Mouse (Mus musculus) adrenal gland, postnatal 4 days (tissue): Measurements from ENCODE around the gene Lima1. TPM values are rescaled to one million over a fixed set of nuclear protein-coding genes. Genes with fewer than 3 reads are reported as not detected.
"Not testable (repeated sequence)": the region's sequence is repeated elsewhere in the genome, so short reads cannot be mapped to it uniquely, and the experiment has no call there.

Experiments used
- DNase-seq, 2 experiments: peaks; one replicate each; pipeline ENCODE4 v3.0.0; 2021 to 2022; ENCODE audit warnings: low spot score in 2 of 2, mixed read lengths in 2 of 2
- long read RNA-seq, 2 experiments: library from polyadenylated mRNA; stranded (forward); transcript quantifications; one replicate each; pipeline ENCODE4 v2.0.0; 2021
- total RNA-seq, 2 experiments: library from RNA; stranded (reverse); gene quantifications; 2 replicates each; pipeline ENCODE4 v1.2.3; 2021

Gene Lima1
- total RNA-seq, result 10 to 100 TPM; 51.0 to 51.9 TPM
- long read RNA-seq, experiment 1, full-length matches to known transcripts, result 23 of 38 reads
- long read RNA-seq, experiment 1, partial matches to known transcripts, result 3 of 38 reads
- long read RNA-seq, experiment 1, other reads (novel, unspliced or antisense), result 12 of 38 reads
- long read RNA-seq, experiment 2, full-length matches to known transcripts, result 35 of 51 reads
- long read RNA-seq, experiment 2, partial matches to known transcripts, result 9 of 51 reads
- long read RNA-seq, experiment 2, other reads (novel, unspliced or antisense), result 7 of 51 reads

GRCm38 (mm10) chr15:99875334-99875869, at the start of gene Lima1:
Lima1 (minus strand) TSS chr15:99875456.
- peak; percentile 66 to 75 for DNase-seq

GRCm38 (mm10) chr15:99919601-99920158, 44.4 kb upstream of the Lima1 start:
- no peak for DNase-seq

- DNase-seq, result no peak
Observed at GRCm38 (mm10) chr15:99917264-99917663, 42.0 kb upstream of the Lima1 start.

- DNase-seq, result no peak
Observed at GRCm38 (mm10) chr15:99914613-99915012, 39.4 kb upstream of the Lima1 start.

GRCm38 (mm10) chr15:99911785-99912184, 36.5 kb upstream of the Lima1 start:
- no peak for DNase-seq

- not testable (repeated sequence) for DNase-seq
Observed at GRCm38 (mm10) chr15:99909339-99909996, 34.2 kb upstream of the Lima1 start.

- DNase-seq, result no peak
Observed at GRCm38 (mm10) chr15:99907514-99907913, 32.3 kb upstream of the Lima1 start.

- no peak for DNase-seq
Observed at GRCm38 (mm10) chr15:99907041-99907440, 31.8 kb upstream of the Lima1 start.

GRCm38 (mm10) chr15:99904841-99905240, 29.6 kb upstream of the Lima1 start:
- no peak for DNase-seq

GRCm38 (mm10) chr15:99904333-99904732, 29.1 kb upstream of the Lima1 start:
- DNase-seq, result peak; percentile 12 to 49

GRCm38 (mm10) chr15:99903227-99903626, 28.0 kb upstream of the Lima1 start:
- DNase-seq, result no peak

- DNase-seq, result no peak
Observed at GRCm38 (mm10) chr15:99902786-99903185, 27.5 kb upstream of the Lima1 start.

GRCm38 (mm10) chr15:99896621-99897020, 21.4 kb upstream of the Lima1 start:
- DNase-seq, result no peak

GRCm38 (mm10) chr15:99891355-99891754, 16.1 kb upstream of the Lima1 start:
- no peak for DNase-seq

- DNase-seq, result no peak
Observed at GRCm38 (mm10) chr15:99890412-99891236, 15.4 kb upstream of the Lima1 start.

GRCm38 (mm10) chr15:99889275-99889874, 14.1 kb upstream of the Lima1 start:
- DNase-seq, result no peak

GRCm38 (mm10) chr15:99887130-99887529, 11.9 kb upstream of the Lima1 start:
- DNase-seq, result not testable (repeated sequence)

GRCm38 (mm10) chr15:99884038-99884437, 8.8 kb upstream of the Lima1 start:
- no peak for DNase-seq

GRCm38 (mm10) chr15:99878541-99878940, 3.3 kb upstream of the Lima1 start:
- DNase-seq, result no peak

GRCm38 (mm10) chr15:99874612-99875333, 483 bp downstream of the Lima1 start:
- DNase-seq, result no peak
